Mouse (Mus musculus) mesoderm, embryonic 11.5 days (tissue): ENCODE data around the gene Apobec3.
"Not testable (repeated sequence)": the region's sequence is repeated elsewhere in the genome, so short reads cannot be mapped to it uniquely, and the experiment has no call there.

Experiments
- DNase-seq: peaks from one replicate; pipeline ENCODE4 v3.0.0-alpha.2; 2012; ENCODE audit warnings: low read depth, low spot score

Gene Apobec3

GRCm38 (mm10) chr15:79895221-79896079, 4.0 kb downstream of the Apobec3 start:
- not testable (repeated sequence) for DNase-seq

GRCm38 (mm10) chr15:79896080-79896725, 4.7 kb downstream of the Apobec3 start:
- DNase-seq = no peak

GRCm38 (mm10) chr15:79898988-79899387, 7.5 kb downstream of the Apobec3 start:
- DNase-seq = no peak

- no peak for DNase-seq
Observed at GRCm38 (mm10) chr15:79899828-79900510, 8.5 kb downstream of the Apobec3 start.

- no peak for DNase-seq
Observed at GRCm38 (mm10) chr15:79900751-79901150, 9.3 kb downstream of the Apobec3 start.

GRCm38 (mm10) chr15:79901399-79901798, 9.9 kb downstream of the Apobec3 start:
- DNase-seq = no peak

- DNase-seq = not testable (repeated sequence)
Observed at GRCm38 (mm10) chr15:79903081-79903480, 11.6 kb downstream of the Apobec3 start.

GRCm38 (mm10) chr15:79903963-79904362, 12.5 kb downstream of the Apobec3 start:
- no peak for DNase-seq

GRCm38 (mm10) chr15:79904678-79905077, 13.2 kb downstream of the Apobec3 start:
- DNase-seq = not testable (repeated sequence)

GRCm38 (mm10) chr15:79905211-79905610, 13.8 kb downstream of the Apobec3 start:
- DNase-seq = no peak

GRCm38 (mm10) chr15:79906855-79907254, 15.4 kb downstream of the Apobec3 start:
- no peak for DNase-seq

GRCm38 (mm10) chr15:79909006-79909405, 17.5 kb downstream of the Apobec3 start:
- not testable (repeated sequence) for DNase-seq

- not testable (repeated sequence) for DNase-seq
Observed at GRCm38 (mm10) chr15:79910812-79911211, 19.4 kb downstream of the Apobec3 start.

GRCm38 (mm10) chr15:79911339-79911738, 19.9 kb downstream of the Apobec3 start:
- no peak for DNase-seq

- DNase-seq = no peak
Observed at GRCm38 (mm10) chr15:79913761-79914346, 22.4 kb downstream of the Apobec3 start.

- no peak for DNase-seq
Observed at GRCm38 (mm10) chr15:79914357-79914756, 22.9 kb downstream of the Apobec3 start.

GRCm38 (mm10) chr15:79916150-79916549, 24.7 kb downstream of the Apobec3 start:
- DNase-seq = no peak

- DNase-seq = no peak
Observed at GRCm38 (mm10) chr15:79917111-79917720, 25.8 kb downstream of the Apobec3 start.

- no peak for DNase-seq
Observed at GRCm38 (mm10) chr15:79918485-79918884, 27.0 kb downstream of the Apobec3 start.

GRCm38 (mm10) chr15:79919787-79920186, 28.3 kb downstream of the Apobec3 start:
- DNase-seq = no peak

GRCm38 (mm10) chr15:79926856-79927416, 35.5 kb downstream of the Apobec3 start:
- DNase-seq = no peak
